Mouse (Mus musculus) forebrain, embryonic 11.5 days (tissue): ENCODE data around the gene Trnau1ap. TPM values are rescaled to one million over a fixed set of nuclear protein-coding genes. Genes with fewer than 3 reads are reported as not detected.
"Not testable (repeated sequence)": the region's sequence is repeated elsewhere in the genome, so short reads cannot be mapped to it uniquely, and the experiment has no call there.

Source experiments
- ATAC-seq: fragments of 200-750 bp; cut with Nextera tagmentation; replicated peaks from 2 replicates; pipeline ENCODE4 v1.8.0; 2017; ENCODE audit warnings: moderate TSS enrichment; ENCODE audit not compliant: low FRiP score
- DNase-seq: peaks from one replicate; pipeline ENCODE4 v3.0.0-alpha.2; 2017; ENCODE audit warnings: low spot score
- H3K27ac ChIP-seq: fragments of 300-500 bp; sonication (generic); 2 replicates; pipeline ENCODE4 v1.5.1; 2014; ENCODE audit warnings: low read depth, low read length
- H3K27me3 ChIP-seq: fragments of 300-500 bp; sonication (generic); 2 replicates; pipeline ENCODE4 v1.6.1; 2014; ENCODE audit warnings: mild to moderate bottlenecking, low read length, mixed read lengths; ENCODE audit not compliant: control insufficient read depth, insufficient read depth
- H3K36me3 ChIP-seq: fragments of 300-500 bp; sonication (generic); 2 replicates; pipeline ENCODE4 v1.6.1; 2014; ENCODE audit warnings: mild to moderate bottlenecking, low read length, moderate library complexity, mixed read lengths; ENCODE audit not compliant: control insufficient read depth, insufficient read depth
- H3K4me1 ChIP-seq: fragments of 300-500 bp; sonication (generic); replicated peaks from 2 replicates; pipeline ENCODE4 v1.6.1; 2014; ENCODE audit warnings: low read length, mixed read lengths; ENCODE audit not compliant: control insufficient read depth, insufficient read depth
- H3K4me2 ChIP-seq: fragments of 300-500 bp; sonication (generic); 2 replicates; pipeline ENCODE4 v1.6.1; 2014; ENCODE audit warnings: low read depth, mild to moderate bottlenecking, low read length, moderate library complexity, mixed read lengths; ENCODE audit not compliant: severe bottlenecking
- H3K4me3 ChIP-seq: fragments of 300-500 bp; sonication (generic); 2 replicates; pipeline ENCODE4 v1.5.1; 2014; ENCODE audit warnings: low read depth, low read length
- H3K9ac ChIP-seq: fragments of 300-500 bp; sonication (generic); 2 replicates; pipeline ENCODE4 v1.6.1; 2014; ENCODE audit warnings: low read length
- H3K9me3 ChIP-seq: fragments of 300-500 bp; sonication (generic); 2 replicates; pipeline ENCODE4 v1.6.1; 2016; ENCODE audit warnings: low read length, mixed read lengths; ENCODE audit not compliant: control insufficient read depth
- WGBS: fragments of 180-500 bp; shearing (Covaris S2); extraction: QIAGEN DNeasy Blood & Tissue Kit; methylation state at CpG from one replicate; pipeline ENCODE4 v1.1.7; 2014; 5-methylcytosine and 5-hydroxymethylcytosine counted together
- polyA plus RNA-seq: library from polyadenylated mRNA; unstranded; fragments of >200 nt; fragmentation: Nextera tagmentation; extraction: Ambion mirVana; gene quantifications from 2 replicates; pipeline ENCODE4 v1.2.1, GENCODE M21; 2014

The Trnau1ap gene
- polyA plus RNA-seq, 1 experiment from 2014 or later = 88.9 TPM

GRCm38 (mm10) chr4:132288840-132289239 is 40.5 kb downstream of the Trnau1ap start:
- not testable (repeated sequence) for H3K4me3 ChIP-seq, H3K27me3 ChIP-seq, H3K27ac ChIP-seq, H3K4me1 ChIP-seq, DNase-seq, H3K9me3 ChIP-seq, H3K9ac ChIP-seq, H3K4me2 ChIP-seq, ATAC-seq, H3K36me3 ChIP-seq
- WGBS = 84% methylated on average over 2 of the region's 5 CpGs

GRCm38 (mm10) chr4:132275949-132276348 is 53.4 kb downstream of the Trnau1ap start:
- ATAC-seq (no peak), DNase-seq (no peak)
- Histone ChIP-seq H3K4me2 (no peak overlapping the region), H3K4me3 (no peak overlapping the region), H3K36me3 (no peaks in the 10 kb centered on the region), H3K27ac (no peak overlapping the region), H3K27me3 (no peaks in the 10 kb centered on the region), H3K4me1 (no peaks in the 10 kb centered on the region; the same call in 1 of the 2 replicates), H3K9me3 (no peaks in the 10 kb centered on the region), H3K9ac (no peak overlapping the region)
- WGBS = 90% methylated on average over 3 of the region's 3 CpGs

- H3K4me1 ChIP-seq = no peaks in the 10 kb centered on the region; the same call in 1 of the 2 replicates
- H3K27me3 ChIP-seq = no peaks in the 10 kb centered on the region
- DNase-seq (peak; percentile 96), ATAC-seq (peak; percentile 92)
- peak within 1 kb of the TSS; percentile 97 for H3K4me2 ChIP-seq
- H3K4me3 ChIP-seq = peak within 1 kb of the TSS; percentile 83
- WGBS = under 1% methylated on average over 48 of the region's 48 CpGs
- no peaks in the 10 kb centered on the region for H3K36me3 ChIP-seq
- peak within 1 kb of the TSS; percentile 83 for H3K27ac ChIP-seq
- peak within 1 kb of the TSS; percentile 89 for H3K9ac ChIP-seq
- H3K9me3 ChIP-seq = no peaks in the 10 kb centered on the region
These were observed 55.0 kb downstream of the Trnau1ap start, which contains the start of gene Taf12 for GRCm38 (mm10) chr4:132274156-132274862. Gene Taf12, plus strand, starts transcription at chr4:132274375.

- WGBS = 74% methylated on average over 2 of the region's 2 CpGs
- DNase-seq (no peak), ATAC-seq (no peak)
- Histone ChIP-seq H3K36me3 (no peaks in the 10 kb centered on the region), H3K4me2 (peak overlapping the region; percentile 97; the same call in 1 of the 2 replicates), H3K27me3 (no peaks in the 10 kb centered on the region), H3K27ac (no peak overlapping the region), H3K4me3 (no peak overlapping the region), H3K4me1 (no peaks in the 10 kb centered on the region; the same call in 1 of the 2 replicates), H3K9ac (peak overlapping the region; percentile 89; the same call in 1 of the 2 replicates), H3K9me3 (no peaks in the 10 kb centered on the region)
These were observed 56.2 kb downstream of the Trnau1ap start for GRCm38 (mm10) chr4:132273166-132273565.

DNA sequence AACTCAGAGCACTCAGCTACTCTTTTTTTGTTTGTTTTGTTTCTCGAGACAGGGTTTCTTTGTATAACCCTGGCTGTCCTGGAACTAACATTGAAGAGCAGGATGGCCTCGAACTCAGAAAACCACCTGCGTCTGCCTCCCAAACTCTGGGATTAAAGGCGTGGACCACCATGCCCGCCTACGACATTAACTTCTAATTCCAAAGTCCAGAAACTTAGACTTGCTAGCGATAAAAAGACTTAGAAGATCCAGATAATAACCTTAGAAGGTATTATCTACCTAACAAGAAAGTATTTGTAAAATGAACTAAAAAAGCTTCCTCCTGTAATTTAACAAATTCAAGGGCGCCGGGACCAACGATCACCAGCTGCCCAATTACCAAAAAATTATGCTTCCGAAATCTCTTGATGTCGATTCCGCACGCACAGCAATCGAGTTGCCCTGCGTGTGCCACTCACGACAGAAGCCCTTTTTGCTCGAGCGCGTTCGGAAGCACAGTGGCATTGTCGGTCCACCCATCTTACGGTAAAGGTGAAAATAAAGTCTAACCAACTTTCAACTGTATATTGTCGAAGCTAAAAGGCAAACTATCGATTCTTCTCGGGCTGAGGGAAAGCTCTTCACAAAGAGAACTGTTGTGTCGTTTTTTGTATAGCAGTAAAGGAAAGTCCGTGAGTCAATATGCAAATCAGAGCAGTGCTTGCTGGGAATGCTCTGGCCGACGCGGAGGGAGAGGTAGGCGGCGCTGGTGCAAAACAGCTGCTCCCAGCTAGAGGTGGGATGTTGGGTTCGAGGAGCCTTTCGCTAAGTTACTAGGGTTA is 59.4 kb downstream of the Trnau1ap start:
- H3K4me2 ChIP-seq = peak overlapping the region; percentile 46; the same call in 1 of the 2 replicates
- H3K4me3 ChIP-seq = peak overlapping the region; percentile 11; the same call in 1 of the 2 replicates
- H3K9ac ChIP-seq = peak overlapping the region; percentile 60
- WGBS = under 1% methylated on average over 35 of the region's 35 CpGs
- H3K4me1 ChIP-seq = no peaks in the 10 kb centered on the region; the same call in 1 of the 2 replicates
- H3K27me3 ChIP-seq = no peaks in the 10 kb centered on the region
- peak overlapping the region; percentile 89 for H3K27ac ChIP-seq
- ATAC-seq (peak; percentile 72), DNase-seq (peak; percentile 92)
- no peaks in the 10 kb centered on the region for H3K36me3 ChIP-seq
- H3K9me3 ChIP-seq = no peaks in the 10 kb centered on the region

GRCm38 (mm10) chr4:132268871-132269739 is 60.2 kb downstream of the Trnau1ap start:
- no peak for DNase-seq
- ATAC-seq = 0 out of 2 replicates have a peak, but pooled peaks have one; percentile 22
- WGBS = 12% methylated on average over 6 of the region's 6 CpGs
- H3K9me3 ChIP-seq = no peaks in the 10 kb centered on the region
- no peak overlapping the region for H3K4me2 ChIP-seq
- H3K4me1 ChIP-seq = no peaks in the 10 kb centered on the region; the same call in 1 of the 2 replicates
- H3K9ac ChIP-seq = no peak overlapping the region
- no peaks in the 10 kb centered on the region for H3K27me3 ChIP-seq
- H3K27ac ChIP-seq = peak overlapping the region; percentile 50; the same call in 1 of the 2 replicates
- no peak overlapping the region for H3K4me3 ChIP-seq
- no peaks in the 10 kb centered on the region for H3K36me3 ChIP-seq

- WGBS = 83% methylated on average over 3 of the region's 3 CpGs
- no peak for ATAC-seq
These were observed 62.4 kb downstream of the Trnau1ap start for GRCm38 (mm10) chr4:132266835-132267349.

More at GRCm38 (mm10) chr4:132266835-132267349, 62.4 kb downstream of the Trnau1ap start:
- no peak overlapping the region for H3K4me2 ChIP-seq
- no peak overlapping the region for H3K9ac ChIP-seq
- H3K27ac ChIP-seq = no peak overlapping the region
- H3K9me3 ChIP-seq = no peaks in the 10 kb centered on the region
- no peaks in the 10 kb centered on the region for H3K27me3 ChIP-seq
- no peak overlapping the region for H3K4me3 ChIP-seq
- peaks cover 2% of the 10 kb centered on the region; the same call in 1 of the 2 replicates for H3K4me1 ChIP-seq
- H3K36me3 ChIP-seq = no peaks in the 10 kb centered on the region
- DNase-seq = no peak
